Mouse (Mus musculus) ES-Bruce4 (cell line): ENCODE data around the gene Cyp1a2.

Experiments used
- CTCF ChIP-seq: IDR thresholded peaks from one replicate; pipeline ENCODE4 v1.8.1; 2011; ENCODE audit warnings: low read depth, low read length
- EP300 ChIP-seq: IDR thresholded peaks from 2 replicates; pipeline ENCODE4 v1.6.1; 2011; ENCODE audit warnings: low read depth, low read length; ENCODE audit not compliant: insufficient read depth
- POLR2A ChIP-seq: IDR thresholded peaks from one replicate; pipeline ENCODE4 v1.8.1; 2011; ENCODE audit warnings: low read length; ENCODE audit not compliant: insufficient read depth

DNA sequence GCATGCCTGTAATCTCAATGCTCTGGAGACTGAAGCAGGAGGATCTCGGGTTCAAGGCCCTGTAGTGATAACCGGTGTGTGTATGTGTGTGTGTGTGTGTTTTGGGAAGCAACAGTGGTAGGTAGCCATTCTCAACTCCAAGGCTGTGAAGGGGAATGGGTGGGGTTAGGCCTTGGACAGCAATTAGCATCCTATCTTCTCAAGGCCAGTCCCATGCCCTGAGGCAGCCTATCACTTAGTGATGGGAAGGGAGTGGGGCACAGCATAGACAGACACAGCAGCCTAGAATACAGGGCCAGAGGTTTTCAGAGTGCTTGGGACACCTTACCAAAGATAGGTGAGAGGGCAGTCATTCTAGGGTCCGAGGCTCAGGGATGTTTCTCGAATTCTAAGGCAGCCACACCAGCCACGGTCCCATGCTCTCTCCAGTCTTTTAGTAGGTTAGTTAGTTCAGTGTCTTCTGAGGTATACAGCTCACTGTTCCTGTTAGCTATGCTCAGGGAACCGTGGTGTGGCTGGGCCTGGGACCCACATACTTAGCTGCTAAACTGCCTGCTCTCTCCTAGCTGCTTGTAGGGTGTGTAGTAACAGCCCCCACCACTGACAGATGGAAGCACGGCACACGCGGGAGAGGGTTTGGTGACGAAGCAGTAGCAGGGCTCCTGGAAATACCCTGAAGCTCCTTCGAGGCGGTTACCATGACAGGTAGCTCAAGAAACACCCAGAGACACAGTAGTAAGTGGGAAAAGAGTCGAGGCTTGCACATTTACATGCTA lies 41.5 kb downstream of the Cyp1a2 start:
- no peak for TF ChIP-seq CTCF
- no peak for TF ChIP-seq POLR2A
- TF ChIP-seq EP300: no peak
